Mouse (Mus musculus) embryo, embryonic 11.5 days (tissue): ENCODE measurements around the gene Rusc2.

ENCODE experiments used
- DNase-seq: peaks from one replicate; pipeline ENCODE4 v3.0.0-alpha.2; 2012; ENCODE audit warnings: low read depth, low spot score

The Rusc2 gene

GRCm38 (mm10) chr4:43415221-43416070, 33.7 kb downstream of the Rusc2 start:
- no peak for DNase-seq

GRCm38 (mm10) chr4:43416071-43416490, 34.3 kb downstream of the Rusc2 start:
- DNase-seq = no peak

GRCm38 (mm10) chr4:43417269-43418062, 35.7 kb downstream of the Rusc2 start:
- DNase-seq = no peak

DNA sequence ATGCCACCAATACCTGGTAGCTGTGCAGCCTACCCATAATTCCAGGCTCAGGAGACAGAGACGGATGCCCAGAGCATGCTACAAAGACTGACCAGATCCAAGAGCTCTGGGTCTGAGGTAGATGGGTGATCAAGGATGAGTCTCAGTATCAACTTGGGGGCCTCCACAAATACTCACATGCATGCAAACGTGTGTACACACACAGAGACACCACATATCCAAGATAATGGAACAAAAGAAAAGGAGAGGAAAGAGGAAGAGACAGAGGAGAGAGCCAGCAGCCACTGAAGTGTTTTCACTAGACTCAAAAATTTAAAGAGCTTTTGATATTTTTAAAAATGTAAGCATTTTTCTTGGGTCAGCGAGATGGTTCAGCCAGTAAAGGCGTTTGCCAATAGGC, 36.7 kb downstream of the Rusc2 start:
- DNase-seq = no peak

GRCm38 (mm10) chr4:43418973-43419656, 37.3 kb downstream of the Rusc2 start:
- no peak for DNase-seq

GRCm38 (mm10) chr4:43419801-43420281, 38.1 kb downstream of the Rusc2 start:
- no peak for DNase-seq

DNA sequence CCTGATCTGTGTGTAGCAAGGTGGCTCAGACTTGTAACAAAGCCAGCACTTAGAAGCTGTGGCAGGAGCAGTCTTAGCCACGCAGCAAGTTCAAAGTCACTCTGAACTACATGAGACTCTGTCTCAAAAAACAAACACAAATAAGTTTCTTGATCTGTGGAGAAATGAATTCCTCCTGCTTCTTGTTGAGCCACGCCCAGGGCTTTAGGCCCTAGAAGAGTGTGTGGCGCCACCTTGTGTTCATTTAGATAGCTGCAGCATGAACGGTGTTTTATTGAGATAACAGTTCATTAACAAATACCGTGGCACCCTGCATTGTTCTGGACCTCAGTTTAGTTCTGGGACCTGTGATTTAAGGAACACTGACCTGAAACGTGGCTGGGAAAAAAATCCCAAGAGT, 38.5 kb downstream of the Rusc2 start:
- peak; percentile 72 for DNase-seq

GRCm38 (mm10) chr4:43421632-43422240, 40.0 kb downstream of the Rusc2 start:
- DNase-seq = no peak

GRCm38 (mm10) chr4:43423267-43423934, 41.6 kb downstream of the Rusc2 start:
- DNase-seq = no peak

DNA sequence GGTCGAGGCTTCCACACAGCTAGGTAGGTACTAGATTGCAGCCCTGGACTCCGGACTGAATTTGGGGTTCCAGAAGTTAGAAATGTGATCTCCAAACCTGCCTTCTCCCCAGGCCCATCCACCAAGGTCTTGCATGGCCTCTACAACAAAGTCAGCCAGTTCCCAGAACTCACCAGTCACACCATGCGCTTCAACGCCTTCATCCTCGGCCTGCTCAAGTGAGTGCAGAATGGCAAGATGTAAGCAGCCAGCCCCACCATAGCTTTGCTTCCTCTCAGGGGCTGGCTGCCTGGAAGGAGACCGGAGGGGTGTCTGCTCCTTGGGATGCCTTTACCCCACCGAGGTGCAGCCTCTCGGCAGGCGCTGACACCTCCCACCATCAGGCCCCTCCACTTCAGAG, 42.3 kb downstream of the Rusc2 start:
- DNase-seq = no peak

GRCm38 (mm10) chr4:43425197-43425596, 43.4 kb downstream of the Rusc2 start:
- no peak for DNase-seq

DNA sequence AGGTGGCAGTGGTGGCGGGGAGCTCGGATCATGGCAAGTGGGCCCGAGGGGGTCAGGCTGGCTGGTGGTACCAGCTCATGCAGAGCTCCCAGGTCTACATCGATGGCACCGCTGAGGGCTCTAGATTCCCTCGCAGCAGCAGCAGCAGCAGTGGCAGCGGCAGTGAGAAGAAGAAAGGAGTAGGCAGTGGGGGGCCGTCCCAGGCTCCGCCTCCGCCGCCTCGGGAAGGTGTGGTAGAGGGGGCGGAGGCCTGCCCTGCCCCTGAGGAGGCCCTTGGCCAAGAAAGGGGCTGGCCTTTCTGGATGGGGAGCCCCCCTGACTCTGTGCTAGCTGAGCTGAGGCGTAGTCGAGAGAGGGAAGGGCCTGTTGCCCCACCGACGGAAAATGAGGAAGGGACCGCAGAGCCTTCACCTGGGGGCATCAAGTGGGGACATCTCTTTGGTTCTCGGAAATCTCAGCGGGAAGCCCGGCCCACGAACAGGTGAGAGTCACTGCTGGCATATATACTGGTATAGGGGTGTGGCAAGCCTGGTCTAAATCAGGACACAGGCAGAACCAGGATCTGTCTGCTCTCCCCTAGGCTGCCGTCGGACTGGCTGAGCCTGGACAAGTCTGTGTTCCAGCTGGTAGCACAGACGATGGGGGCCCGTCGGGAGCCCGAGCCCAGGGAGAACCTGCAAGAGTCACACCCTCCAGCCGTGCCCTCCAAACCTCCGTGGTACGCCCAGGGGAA, 44.0 kb downstream of the Rusc2 start:
- no peak for DNase-seq

- no peak for DNase-seq
Observed at GRCm38 (mm10) chr4:43426487-43426886, 44.7 kb downstream of the Rusc2 start.

DNA sequence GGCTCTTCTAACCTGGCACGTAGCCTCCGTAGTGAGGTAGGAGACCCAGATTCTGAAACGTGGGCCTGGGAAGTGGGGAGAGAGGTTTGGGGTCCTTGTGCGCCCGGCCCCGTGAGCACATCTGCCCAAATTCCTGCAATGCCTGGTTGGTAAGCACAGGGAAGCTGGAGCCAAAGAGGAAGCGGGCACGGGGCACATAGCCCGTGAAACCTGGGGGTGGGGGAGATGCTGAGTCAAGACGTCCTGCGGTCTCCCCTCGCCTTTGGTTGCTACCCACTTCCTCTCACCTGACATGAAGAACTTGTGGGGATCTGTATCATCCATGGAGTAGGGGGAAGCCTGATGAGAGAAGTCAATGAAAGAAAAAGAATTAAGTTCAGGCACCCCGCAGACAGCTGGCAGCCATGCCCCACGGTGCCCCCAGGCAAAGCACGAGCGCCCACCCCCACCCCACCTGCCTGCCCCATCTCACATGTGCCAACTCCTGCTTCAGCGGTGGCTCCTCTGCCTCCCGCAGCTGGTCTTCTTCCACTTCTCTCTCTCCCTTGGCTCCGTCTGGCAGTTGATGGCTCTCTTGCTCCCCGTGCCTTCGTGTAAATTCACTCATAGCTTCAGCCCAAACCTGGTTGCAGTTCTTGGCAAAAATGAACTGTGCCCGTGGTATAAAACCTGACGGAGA, 45.9 kb downstream of the Rusc2 start:
- no peak for DNase-seq

- no peak for DNase-seq
Observed at GRCm38 (mm10) chr4:43428180-43428861, 46.5 kb downstream of the Rusc2 start.

GRCm38 (mm10) chr4:43428946-43429345, 47.2 kb downstream of the Rusc2 start, which contains the start of gene Fam166b:
TSS of gene Fam166b (minus strand) at chr4:43429134.
- no peak for DNase-seq

- DNase-seq = peak; percentile 83
Observed at GRCm38 (mm10) chr4:43431690-43432089, 49.9 kb downstream of the Rusc2 start.

DNA sequence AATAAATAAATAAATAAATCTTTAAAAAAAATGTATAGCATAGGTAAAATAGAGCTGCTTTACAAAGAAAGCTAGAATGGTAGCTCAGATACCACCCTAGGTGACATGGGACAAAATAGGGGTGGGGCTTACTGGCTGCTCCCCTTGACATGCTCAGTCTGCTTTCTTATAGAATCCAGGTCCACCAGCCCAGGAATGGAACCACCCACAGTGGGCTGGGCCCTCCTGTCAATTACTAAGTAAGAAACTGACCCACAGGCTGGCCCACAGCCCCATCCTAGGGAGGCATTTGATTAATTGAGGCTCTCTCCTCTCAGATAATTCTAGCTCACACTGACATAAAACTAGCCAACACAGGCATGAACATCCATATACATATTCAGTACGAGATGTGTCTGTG, 51.1 kb downstream of the Rusc2 start:
- no peak for DNase-seq

GRCm38 (mm10) chr4:43441639-43442038, 59.9 kb downstream of the Rusc2 start, which contains the start of gene Tesk1:
TSS of gene Tesk1 (plus strand) at chr4:43441939.
- DNase-seq = no peak
